Comparison of ENCODE assay signal across 8 mouse cellular contexts in genomic region chr6:30692826-30693225, GRCm38 (mm10). TPM values are rescaled to one million over a fixed set of nuclear protein-coding genes. Genes with fewer than 3 reads are reported as not detected.
DNase-seq lines count a peak whose midpoint lies in the region; ATAC-seq and TF ChIP-seq lines count a peak whose summit lies in the region.

No protein-coding gene starts in this region.

- peaks cover 5% of the 10 kb centered on the region; the same call in 1 of the 2 replicates for H3K79me2 ChIP-seq in MEL (ENCODE audit: control insufficient read depth, insufficient read depth, low read length, poor library complexity)

- intact Hi-C loops in heart, postnatal 10 days (cut with DNase I) = loop anchor here (5.0 kb wide), 1 partner anchor 141 kb away; no protein-coding TSS in a partner anchor

- H3K4me3 ChIP-seq in heart, embryonic 15.5 days = peak overlapping the region; percentile 67
- H3K4me3 ChIP-seq in MEL (ENCODE audit: control insufficient read depth in 1 of 2, insufficient read depth in 1 of 2, low read depth in 2 of 2, low read length in 2 of 2) = peak overlapping the region; percentile 66 to 91
- H3K4me3 ChIP-seq in forebrain, embryonic 15.5 days = peak overlapping the region; percentile 67
- H3K4me3 ChIP-seq in midbrain, embryonic 12.5 days = peak overlapping the region; percentile 56

- TF ChIP-seq CTCF in MEL (IDR thresholded peaks at IDR 0.05 in 2 of 3, conservative IDR thresholded peaks at IDR 0.05 in 1 of 3; ENCODE audit: control insufficient read depth in 1 of 3, insufficient read depth in 1 of 3, low read depth in 2 of 3, low read length in 3 of 3, poor library complexity in 1 of 3, severe bottlenecking in 1 of 3) = no peak

- no peak for TF ChIP-seq RAD21 in MEL (IDR thresholded peaks at IDR 0.05; ENCODE audit: low read depth, low read length)

- peak overlapping the region; percentile 72 for H3K4me2 ChIP-seq in heart, embryonic 15.5 days
- H3K4me2 ChIP-seq in forebrain, embryonic 15.5 days (replicated peaks) = peak overlapping the region; percentile 65
- peak overlapping the region; percentile 58 for H3K4me2 ChIP-seq in midbrain, embryonic 12.5 days (replicated peaks)

- peak overlapping the region; percentile 60 for H3K9ac ChIP-seq in heart, embryonic 15.5 days
- H3K9ac ChIP-seq in MEL (ENCODE audit: control insufficient read depth, low read depth, low read length, poor library complexity, severe bottlenecking) = peak overlapping the region; percentile 97
- H3K9ac ChIP-seq in forebrain, embryonic 15.5 days (replicated peaks) = peak overlapping the region; percentile 58
- H3K9ac ChIP-seq in midbrain, embryonic 12.5 days (replicated peaks) = peak overlapping the region; percentile 49; the same call in 1 of the 2 replicates

- no peak for DNase-seq in heart, postnatal 10 days
- DNase-seq in MEL (ENCODE audit: low read depth, low spot score) = peak; percentile 52
- DNase-seq in gastrocnemius, postnatal 10 days = no peak
- no peak for DNase-seq in Muller cell, postnatal 12 days (ENCODE audit: inconsistent ontology term)
- DNase-seq in urinary bladder, adult 2 months (ENCODE audit: low spot score) = no peak

- H3K9me3 ChIP-seq in heart, embryonic 15.5 days (replicated peaks) = no peaks in the 10 kb centered on the region
- no peaks in the 10 kb centered on the region for H3K9me3 ChIP-seq in MEL (replicated peaks; ENCODE audit: insufficient read depth, low read length)
- H3K9me3 ChIP-seq in forebrain, embryonic 15.5 days = no peaks in the 10 kb centered on the region
- no peaks in the 10 kb centered on the region for H3K9me3 ChIP-seq in midbrain, embryonic 12.5 days

- no peaks in the 10 kb centered on the region for H3K27me3 ChIP-seq in heart, embryonic 15.5 days
- no peaks in the 10 kb centered on the region; a peak in 2 of 4 replicates for H3K27me3 ChIP-seq in MEL (ENCODE audit: control insufficient read depth in 1 of 2, insufficient read depth in 2 of 2, low read length in 2 of 2)
- no peaks in the 10 kb centered on the region for H3K27me3 ChIP-seq in forebrain, embryonic 15.5 days
- no peaks in the 10 kb centered on the region for H3K27me3 ChIP-seq in midbrain, embryonic 12.5 days

- TF ChIP-seq EP300 in MEL (IDR thresholded peaks at IDR 0.05; ENCODE audit: low read depth in 1 of 2, low read length in 2 of 2) = no peak

- no peaks in the 10 kb centered on the region for H3K36me3 ChIP-seq in heart, embryonic 15.5 days
- H3K36me3 ChIP-seq in MEL (ENCODE audit: control insufficient read depth in 1 of 2, insufficient read depth in 2 of 2, low read length in 2 of 2) = peaks cover 0 to 9% of the 10 kb centered on the region in 2 experiments; a peak in 2 of 4 replicates
- no peaks in the 10 kb centered on the region for H3K36me3 ChIP-seq in forebrain, embryonic 15.5 days
- H3K36me3 ChIP-seq in midbrain, embryonic 12.5 days = no peaks in the 10 kb centered on the region

- 76% methylated on average over 5 of the region's 5 CpGs for WGBS in heart, embryonic 15.5 days
- 74% methylated on average over 5 of the region's 5 CpGs for WGBS in forebrain, embryonic 15.5 days
- 74% methylated on average over 5 of the region's 5 CpGs for WGBS in midbrain, embryonic 12.5 days

- peak overlapping the region; percentile 94 for H3K27ac ChIP-seq in heart, embryonic 15.5 days
- peak overlapping the region; percentile 93 for H3K27ac ChIP-seq in MEL (ENCODE audit: control insufficient read depth, low read depth, low read length)
- H3K27ac ChIP-seq in forebrain, embryonic 15.5 days (replicated peaks) = peak overlapping the region; percentile 95
- H3K27ac ChIP-seq in midbrain, embryonic 12.5 days (replicated peaks) = peak overlapping the region; percentile 92

- H3K4me1 ChIP-seq in heart, embryonic 15.5 days (replicated peaks) = peaks cover 12% of the 10 kb centered on the region
- peaks cover 0 to 9% of the 10 kb centered on the region in 2 experiments; a peak in 3 of 4 replicates for H3K4me1 ChIP-seq in MEL (ENCODE audit: control insufficient read depth in 1 of 2, insufficient read depth in 2 of 2, low read length in 2 of 2)
- peaks cover 18% of the 10 kb centered on the region for H3K4me1 ChIP-seq in forebrain, embryonic 15.5 days
- peaks cover 23% of the 10 kb centered on the region for H3K4me1 ChIP-seq in midbrain, embryonic 12.5 days

- ATAC-seq in heart, embryonic 15.5 days (replicated peaks; ENCODE audit: insufficient number of reproducible peaks, insufficient read depth, low FRiP score, low read depth) = no peak
- no peak for ATAC-seq in forebrain, embryonic 15.5 days (replicated peaks)
- ATAC-seq in midbrain, embryonic 12.5 days (ENCODE audit: low FRiP score, low read depth) = no peak

- TF ChIP-seq POLR2A in MEL (IDR thresholded peaks at IDR 0.05; ENCODE audit: control insufficient read depth in 1 of 2, insufficient read depth in 1 of 2, low read depth in 1 of 2, low read length in 2 of 2, poor library complexity in 1 of 2) = no peak

TF ChIP-seq in MEL, 35 proteins besides CTCF, POLR2A, EP300 and RAD21:
- TF ChIP-seq NELFE (IDR thresholded peaks at IDR 0.05; ENCODE audit: low read depth, low read length) (no peak), TCF12 (IDR thresholded peaks at IDR 0.05; ENCODE audit: low read depth, low read length) (no peak), E2F4 (IDR thresholded peaks at IDR 0.05; ENCODE audit: borderline replicate concordance, low read depth, low read length) (no peak), ELF1 (IDR thresholded peaks at IDR 0.05; ENCODE audit: low read depth, low read length) (no peak), ZNF384 (IDR thresholded peaks at IDR 0.05; ENCODE audit: low read depth, low read length) (no peak), POLR2AphosphoS2 (IDR thresholded peaks at IDR 0.05; ENCODE audit: low read length) (no peak), ZC3H11A (IDR thresholded peaks at IDR 0.05; ENCODE audit: low read depth, low read length) (no peak), ETS1 (IDR thresholded peaks at IDR 0.05; ENCODE audit: low read depth, low read length) (no peak), GABPA (IDR thresholded peaks at IDR 0.05; ENCODE audit: low read depth, low read length) (no peak), TBP (IDR thresholded peaks at IDR 0.05; ENCODE audit: low read depth, low read length) (no peak), JUND (IDR thresholded peaks at IDR 0.05; ENCODE audit: low read depth, low read length) (no peak), ZKSCAN1 (IDR thresholded peaks at IDR 0.05; ENCODE audit: low read depth, low read length) (no peak), BHLHE40 (IDR thresholded peaks at IDR 0.05; ENCODE audit: borderline replicate concordance, low read depth, low read length) (no peak), USF1 (IDR thresholded peaks at IDR 0.05; ENCODE audit: low read depth, low read length) (no peak), RCOR1 (IDR thresholded peaks at IDR 0.05; ENCODE audit: low read depth, low read length) (no peak)

RNA-seq across cellular contexts. Expression of gene Cep41, which starts 0.7 kb away (rescaled TPM):
- 9.3 and 10.0 TPM in 2 replicates for polyA plus RNA-seq in heart, embryonic 15.5 days (2015; fragmentation: Nextera tagmentation; extraction: Ambion mirVana)
- total RNA-seq in heart, postnatal 10 days (2021) = 1 to 10 TPM; 2.3 to 4.1 TPM
- 9.2 and 9.8 TPM in 2 replicates for total RNA-seq in MEL (2012; rRNA removed)
- 10 to 100 TPM in 1 of 2 experiments, not detected in 1; 12.0 TPM for polyA plus RNA-seq in MEL (2012; ENCODE audit: insufficient read depth in 1 of 2, insufficient read length in 2 of 2, low read depth in 1 of 2, low replicate concordance in 2 of 2, missing spikeins in 1 of 2)
- polyA plus RNA-seq in forebrain, embryonic 15.5 days (2015; fragmentation: Nextera tagmentation; extraction: Ambion mirVana) = 14.9 and 17.3 TPM in 2 replicates
- 20.1 and 20.7 TPM in 2 replicates for polyA plus RNA-seq in midbrain, embryonic 12.5 days (2016; fragmentation: Nextera tagmentation; extraction: Ambion mirVana)
- 1 to 10 TPM; 3.4 to 3.7 TPM for total RNA-seq in gastrocnemius, postnatal 10 days (2021)
- 5.7 and 7.1 TPM in 2 replicates for polyA plus RNA-seq in urinary bladder, adult 2 months (2012; rRNA removed)

RNA-seq across cellular contexts. Expression of gene Mest, which starts 30.5 kb away (rescaled TPM):
- 1,527 and 1,993 TPM in 2 replicates for polyA plus RNA-seq in heart, embryonic 15.5 days (2015; fragmentation: Nextera tagmentation; extraction: Ambion mirVana)
- total RNA-seq in heart, postnatal 10 days (2021) = 100 to 1,000 TPM; 192 to 215 TPM
- total RNA-seq in MEL (2012; rRNA removed) = 0.10 and 0.12 TPM in 2 replicates
- under 1 TPM in 1 of 2 experiments, not detected in 1; 0.31 TPM for polyA plus RNA-seq in MEL (2012; ENCODE audit: insufficient read depth in 1 of 2, insufficient read length in 2 of 2, low read depth in 1 of 2, low replicate concordance in 2 of 2, missing spikeins in 1 of 2)
- polyA plus RNA-seq in forebrain, embryonic 15.5 days (2015; fragmentation: Nextera tagmentation; extraction: Ambion mirVana) = 313 and 315 TPM in 2 replicates
- 584 and 614 TPM in 2 replicates for polyA plus RNA-seq in midbrain, embryonic 12.5 days (2016; fragmentation: Nextera tagmentation; extraction: Ambion mirVana)
- 100 to 1,000 TPM; 211 to 268 TPM for total RNA-seq in gastrocnemius, postnatal 10 days (2021)
- 4.7 and 5.1 TPM in 2 replicates for polyA plus RNA-seq in urinary bladder, adult 2 months (2012; rRNA removed)

RNA-seq across cellular contexts. Expression of gene Cpa1, which starts 53.8 kb away (rescaled TPM):
- polyA plus RNA-seq in heart, embryonic 15.5 days (2015; fragmentation: Nextera tagmentation; extraction: Ambion mirVana) = 3.2 and 5.0 TPM in 2 replicates
- 1 to 10 TPM; 3.2 to 3.4 TPM for total RNA-seq in heart, postnatal 10 days (2021)
- not detected in 2 replicates for total RNA-seq in MEL (2012; rRNA removed)
- polyA plus RNA-seq in MEL (2012; ENCODE audit: insufficient read depth in 1 of 2, insufficient read length in 2 of 2, low read depth in 1 of 2, low replicate concordance in 2 of 2, missing spikeins in 1 of 2) = not detected
- polyA plus RNA-seq in forebrain, embryonic 15.5 days (2015; fragmentation: Nextera tagmentation; extraction: Ambion mirVana) = 0.48 and 0.61 TPM in 2 replicates
- 0.42 TPM in 1 of 2 replicates, not detected in the other for polyA plus RNA-seq in midbrain, embryonic 12.5 days (2016; fragmentation: Nextera tagmentation; extraction: Ambion mirVana)
- under 1 TPM in 1 of 2 experiments, not detected in 1; 0.19 TPM for total RNA-seq in gastrocnemius, postnatal 10 days (2021)
- polyA plus RNA-seq in urinary bladder, adult 2 months (2012; rRNA removed) = 0.15 and 0.47 TPM in 2 replicates

Comparison
In these comparisons a context has a peak if more than half of its experiments do, and no peak if none do; other contexts are left out.
1. RNA of gene Mest, which starts 30.5 kb away (polyA plus RNA-seq): 1,527 to 1,993 TPM in heart, embryonic 15.5 days, 584 to 614 TPM in midbrain, embryonic 12.5 days and 313 to 315 TPM in forebrain, embryonic 15.5 days; 4.7 to 5.1 TPM in urinary bladder, adult 2 months and 0.31 TPM in MEL; every median in the first group is over 10 times any median in the second.
2. Peak in every context shown above with its lines, with median percentiles within 50 percentile points of each other: H3K27ac ChIP-seq, H3K4me2 ChIP-seq, H3K4me3 ChIP-seq and H3K9ac ChIP-seq.